Mouse (Mus musculus): ENCODE measurements around the gene Dact2.

DNA sequence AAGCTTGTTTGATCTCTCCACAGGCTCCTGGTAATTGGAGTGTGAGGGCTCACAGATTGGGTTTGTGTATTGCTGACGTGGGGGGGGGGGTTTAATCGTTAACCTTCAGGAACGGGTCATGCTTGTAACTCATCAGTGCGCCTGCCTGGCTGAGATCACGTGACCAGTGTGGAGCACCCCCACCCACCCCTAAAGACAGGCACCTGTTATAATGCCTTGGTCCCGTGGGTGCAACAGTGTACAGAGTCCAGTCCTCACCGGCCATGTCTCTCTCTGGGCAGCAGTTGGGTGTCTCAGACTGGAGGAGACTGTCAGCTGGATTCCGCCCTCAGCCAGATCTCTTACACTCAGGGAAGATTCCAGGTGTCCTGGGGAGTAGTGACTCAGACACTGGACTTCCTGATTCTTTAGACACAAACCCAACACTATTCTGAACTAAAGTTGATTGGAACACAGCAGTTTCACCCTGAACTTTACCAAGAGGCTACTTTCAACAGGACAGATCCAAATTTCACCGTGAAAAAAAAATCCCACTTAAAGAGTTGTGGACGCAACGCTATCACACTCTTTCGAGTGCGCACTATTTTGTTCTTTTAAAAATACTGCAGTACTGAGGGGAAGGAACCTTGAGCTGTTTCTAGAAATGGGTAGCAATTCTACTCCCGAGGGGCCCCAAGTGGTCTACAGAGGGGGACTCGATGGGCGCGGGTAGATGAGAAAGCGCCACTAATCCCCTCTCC lies 1.6 kb downstream of the Dact2 start:
- TF ChIP-seq CTCF (IDR thresholded peaks at IDR 0.05) (no peak), EP300 (IDR thresholded peaks at IDR 0.05) (no peak)

Data from lung, postnatal 0 days (tissue).